Mouse (Mus musculus) stomach, embryonic 16.5 days (tissue): ENCODE results near the gene Slc45a2. TPM values are rescaled to one million over a fixed set of nuclear protein-coding genes. Genes with fewer than 3 reads are reported as not detected.

ENCODE experiments used
- ATAC-seq: fragments of 200-750 bp; cut with Nextera tagmentation; 2 replicates; pipeline ENCODE4 v1.8.0; 2017; ENCODE audit warnings: moderate number of reproducible peaks, moderate TSS enrichment; ENCODE audit not compliant: insufficient read depth, low FRiP score
- H3K27ac ChIP-seq: fragments of 300-500 bp; sonication (generic); 2 replicates; pipeline ENCODE4 v1.5.1; 2014; ENCODE audit warnings: low read length
- H3K27me3 ChIP-seq: fragments of 300-500 bp; sonication (generic); 2 replicates; pipeline ENCODE4 v1.6.1; 2014; ENCODE audit warnings: low read length, control low read depth, mixed read lengths; ENCODE audit not compliant: control insufficient read depth, insufficient read depth
- H3K36me3 ChIP-seq: fragments of 300-500 bp; sonication (generic); 2 replicates; pipeline ENCODE4 v1.6.1; 2014; ENCODE audit warnings: low read length; ENCODE audit not compliant: control insufficient read depth, insufficient read depth
- H3K4me1 ChIP-seq: fragments of 300-500 bp; sonication (generic); 2 replicates; pipeline ENCODE4 v1.6.1; 2014; ENCODE audit warnings: low read length, control low read depth, mixed read lengths; ENCODE audit not compliant: control insufficient read depth, insufficient read depth
- H3K4me2 ChIP-seq: fragments of 300-500 bp; sonication (generic); 2 replicates; pipeline ENCODE4 v1.6.1; 2014; ENCODE audit warnings: low read depth, low read length, mixed read lengths
- H3K4me3 ChIP-seq: fragments of 300-500 bp; sonication (generic); replicated peaks from 2 replicates; pipeline ENCODE4 v1.5.1; 2014; ENCODE audit warnings: mild to moderate bottlenecking, low read length
- H3K9ac ChIP-seq: fragments of 300-500 bp; sonication (generic); 2 replicates; pipeline ENCODE4 v1.6.1; 2014; ENCODE audit warnings: low read length
- H3K9me3 ChIP-seq: fragments of 300-500 bp; sonication (generic); replicated peaks from 2 replicates; pipeline ENCODE4 v1.6.1; 2016; ENCODE audit warnings: low read length, control low read depth; ENCODE audit not compliant: control insufficient read depth
- WGBS: fragments of 180-500 bp; shearing (Covaris S2); extraction: QIAGEN DNeasy Blood & Tissue Kit; methylation state at CpG from one replicate; pipeline ENCODE4 v1.1.7; 2014; 5-methylcytosine and 5-hydroxymethylcytosine counted together
- polyA plus RNA-seq: library from polyadenylated mRNA; unstranded; fragments of >200 nt; fragmentation: Nextera tagmentation; extraction: Ambion mirVana; gene quantifications from 2 replicates; pipeline ENCODE4 v1.2.1, GENCODE M21; 2015

Slc45a2 gene
- not detected in 2 replicates for polyA plus RNA-seq

DNA sequence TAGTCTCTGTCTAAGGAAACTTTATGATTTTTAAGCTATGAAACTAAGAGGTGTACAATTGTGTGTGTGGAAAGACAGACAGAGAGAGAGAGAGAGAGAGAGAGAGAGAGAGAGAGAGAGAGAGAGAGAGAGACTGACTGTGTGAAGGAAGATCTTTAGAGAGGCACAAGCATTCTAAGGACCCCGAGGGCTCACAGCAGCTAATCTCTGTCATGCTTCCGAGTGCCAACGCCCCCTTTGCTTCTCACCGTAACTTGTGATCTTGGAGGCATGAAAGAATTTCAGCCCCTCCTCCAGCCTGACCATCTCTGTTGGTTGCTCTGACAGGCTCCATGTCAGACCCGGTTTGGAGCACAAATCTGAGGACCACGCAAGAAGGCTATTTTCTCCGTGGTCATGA is at the start of gene Slc45a2:
Gene Slc45a2 (plus strand): TSS at position 301 of the 400 bp plus-strand sequence.
- Histone ChIP-seq H3K4me3 (no peak within 1 kb of the TSS), H3K27me3 (no peaks in the 10 kb centered on the region), H3K4me1 (no peaks in the 10 kb centered on the region), H3K9ac (no peak within 1 kb of the TSS), H3K9me3 (no peaks in the 10 kb centered on the region), H3K36me3 (no peaks in the 10 kb centered on the region), H3K27ac (no peak within 1 kb of the TSS), H3K4me2 (no peak within 1 kb of the TSS)
- ATAC-seq = no peak
- WGBS = 60% methylated on average over 7 of the region's 7 CpGs

DNA sequence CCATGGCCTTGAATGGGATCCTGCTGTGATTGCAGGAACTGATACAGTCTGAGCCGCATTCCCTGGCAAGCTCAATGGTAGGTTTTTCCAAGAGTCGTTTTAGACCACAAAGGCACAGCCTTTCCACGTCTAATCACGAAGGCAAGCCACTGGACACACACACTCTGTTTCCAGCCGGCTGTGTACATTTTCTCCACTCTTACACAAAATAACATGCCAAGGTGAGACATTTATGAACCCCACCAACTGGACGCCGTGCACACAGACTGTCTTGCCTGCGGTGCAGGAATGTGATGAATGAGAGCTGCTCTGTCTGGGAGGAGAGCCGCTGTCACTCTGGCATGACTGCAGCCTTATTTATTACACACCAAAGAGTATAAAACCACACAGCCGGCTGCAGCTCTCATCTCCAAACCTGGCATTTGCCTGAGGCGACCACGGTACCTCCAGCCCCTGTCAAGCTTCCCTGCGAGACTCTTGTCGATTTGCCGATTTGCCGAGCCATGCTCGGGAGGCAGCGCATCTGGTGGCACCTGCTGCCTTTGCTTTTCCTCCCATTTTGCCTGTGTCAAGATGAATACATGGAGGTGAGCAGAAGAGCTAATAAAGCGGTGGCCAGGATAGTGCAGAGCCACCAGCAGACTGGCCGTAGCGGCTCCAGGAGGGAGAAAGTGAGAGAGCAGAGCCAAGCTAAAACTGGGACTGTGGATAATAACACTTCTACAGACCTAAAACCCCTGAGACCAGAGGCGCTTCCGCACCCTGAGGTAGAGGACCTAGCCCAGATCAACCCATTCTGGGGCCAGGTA is 48.4 kb upstream of the Slc45a2 start, which contains the start of gene C1qtnf3:
Gene C1qtnf3 (plus strand): TSS at position 382 of the 809 bp plus-strand sequence.
- Histone ChIP-seq H3K9me3 (no peaks in the 10 kb centered on the region), H3K36me3 (no peaks in the 10 kb centered on the region), H3K9ac (no peak within 1 kb of the TSS), H3K27me3 (no peaks in the 10 kb centered on the region), H3K4me2 (no peak within 1 kb of the TSS), H3K27ac (no peak within 1 kb of the TSS), H3K4me1 (no peaks in the 10 kb centered on the region), H3K4me3 (no peak within 1 kb of the TSS)
- no peak for ATAC-seq
- WGBS = 58% methylated on average over 23 of the region's 23 CpGs

DNA sequence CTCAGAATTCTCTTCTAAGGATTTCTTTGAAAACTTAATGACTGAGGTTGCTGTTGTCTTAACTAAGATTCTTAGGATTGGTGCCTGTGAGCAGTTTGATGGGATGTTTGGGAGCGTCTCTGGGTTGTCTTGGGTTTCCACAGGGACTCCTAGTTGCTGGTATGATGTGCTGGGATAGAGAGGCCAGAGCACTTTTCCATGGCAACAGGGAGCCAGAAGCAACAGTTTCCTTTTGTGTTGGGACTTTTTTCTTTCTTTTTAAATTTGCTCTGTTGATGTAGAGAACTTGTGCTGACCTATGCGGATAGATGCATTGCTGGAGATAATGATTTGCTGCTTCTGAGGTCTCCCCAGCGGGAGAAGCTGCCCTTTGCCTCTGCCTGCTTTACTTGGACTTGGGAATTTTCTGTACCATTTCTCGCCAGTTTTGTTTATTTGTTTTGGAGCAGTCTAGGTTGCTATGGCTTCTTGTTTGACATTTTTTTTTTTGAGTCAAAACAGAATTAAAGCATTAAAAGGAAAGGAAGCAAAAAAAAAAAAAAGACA is 47.7 kb upstream of the Slc45a2 start:
- Histone ChIP-seq H3K4me3 (no peak overlapping the region), H3K9ac (no peak overlapping the region), H3K9me3 (no peaks in the 10 kb centered on the region), H3K27me3 (no peaks in the 10 kb centered on the region), H3K4me1 (no peaks in the 10 kb centered on the region), H3K36me3 (no peaks in the 10 kb centered on the region), H3K27ac (no peak overlapping the region), H3K4me2 (no peak overlapping the region)
- ATAC-seq = no peak
- WGBS = 51% methylated on average over 4 of the region's 4 CpGs

DNA sequence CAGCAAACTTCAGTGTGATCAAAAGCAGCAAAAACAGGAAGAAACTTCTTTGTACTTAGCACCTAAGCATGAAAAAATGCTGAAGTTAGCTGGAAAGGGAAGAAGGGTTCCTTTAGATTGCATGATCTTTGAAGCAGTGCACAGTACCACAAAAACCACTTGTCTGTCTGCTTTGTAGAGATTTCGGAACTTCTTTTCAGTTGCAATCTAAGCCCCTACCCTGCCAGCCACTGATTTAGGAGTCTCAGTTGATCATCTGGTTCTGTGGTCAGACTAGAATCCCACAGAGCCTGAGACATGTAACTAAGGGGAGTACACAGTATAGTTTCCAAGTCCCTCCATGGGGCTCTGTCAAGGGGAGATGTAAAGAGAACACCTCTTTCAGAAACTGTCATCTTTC is 47.1 kb upstream of the Slc45a2 start:
- no peak for ATAC-seq
- no peak overlapping the region for H3K9ac ChIP-seq
- H3K27ac ChIP-seq = no peak overlapping the region
- no peak overlapping the region for H3K4me3 ChIP-seq
- no peaks in the 10 kb centered on the region for H3K27me3 ChIP-seq
- H3K4me1 ChIP-seq = no peaks in the 10 kb centered on the region
- H3K4me2 ChIP-seq = no peak overlapping the region
- H3K36me3 ChIP-seq = no peaks in the 10 kb centered on the region
- WGBS = 82% methylated on average over 1 of the region's 1 CpGs
- no peaks in the 10 kb centered on the region for H3K9me3 ChIP-seq

DNA sequence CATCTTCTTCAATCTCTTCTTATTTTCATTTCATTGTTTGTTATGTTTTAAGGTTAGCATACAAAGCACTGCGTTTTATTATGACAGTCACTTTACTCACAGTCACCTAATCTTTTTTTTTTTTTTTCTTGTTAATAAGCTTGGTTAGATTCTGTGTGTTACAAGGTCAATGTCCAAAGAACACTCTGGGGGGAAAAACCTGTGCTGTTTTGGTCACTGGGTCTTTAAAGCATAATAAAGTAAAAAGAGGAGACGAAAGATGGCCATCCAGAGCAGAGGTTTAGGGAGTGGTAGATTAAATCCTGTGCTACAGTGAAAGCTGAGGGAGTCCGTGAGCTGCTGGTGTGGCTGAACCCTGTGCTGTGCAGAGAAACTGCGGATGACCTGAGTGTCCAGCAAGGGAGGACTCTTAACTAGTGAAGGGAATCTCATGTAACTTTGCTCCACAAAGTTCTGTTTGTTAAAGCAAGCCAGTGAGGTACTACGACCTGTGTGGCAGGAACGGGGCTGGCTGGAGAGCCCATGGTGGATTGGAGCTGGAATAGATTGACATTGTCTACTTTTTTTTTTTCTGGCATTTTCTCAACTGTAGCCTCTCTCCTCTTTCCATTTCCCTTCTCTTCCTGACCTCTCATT is 46.0 kb upstream of the Slc45a2 start:
- no peaks in the 10 kb centered on the region for H3K36me3 ChIP-seq
- H3K9me3 ChIP-seq = no peaks in the 10 kb centered on the region
- H3K4me2 ChIP-seq = no peak overlapping the region
- no peak overlapping the region for H3K27ac ChIP-seq
- no peak overlapping the region for H3K9ac ChIP-seq
- no peaks in the 10 kb centered on the region for H3K4me1 ChIP-seq
- WGBS = 80% methylated on average over 6 of the region's 6 CpGs
- no peak overlapping the region for H3K4me3 ChIP-seq
- H3K27me3 ChIP-seq = no peaks in the 10 kb centered on the region
- no peak for ATAC-seq

DNA sequence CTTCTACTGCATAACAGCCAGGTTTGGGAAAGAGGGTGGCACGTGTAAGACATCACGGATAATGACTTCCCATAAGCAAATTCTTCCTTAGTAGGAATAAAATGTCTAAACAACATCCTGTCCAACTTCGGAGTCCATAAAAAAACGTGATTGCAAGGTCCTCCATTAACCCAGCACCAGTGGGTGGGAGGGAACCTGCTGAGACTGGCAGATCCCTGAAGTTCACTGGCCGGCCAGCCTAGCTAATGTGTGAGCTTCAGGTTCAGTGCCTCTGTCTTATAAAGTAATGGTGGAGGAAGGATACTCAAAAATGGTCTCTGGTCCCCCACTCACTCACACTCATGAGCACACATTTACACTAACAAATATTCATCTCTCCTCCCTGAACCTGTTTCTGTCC is 45.4 kb upstream of the Slc45a2 start:
- Histone ChIP-seq H3K9ac (no peak overlapping the region), H3K36me3 (no peaks in the 10 kb centered on the region), H3K27ac (no peak overlapping the region), H3K27me3 (no peaks in the 10 kb centered on the region), H3K4me3 (no peak overlapping the region), H3K9me3 (no peaks in the 10 kb centered on the region), H3K4me2 (no peak overlapping the region), H3K4me1 (no peaks in the 10 kb centered on the region)
- ATAC-seq = no peak
- 55% methylated on average over 5 of the region's 5 CpGs for WGBS

DNA sequence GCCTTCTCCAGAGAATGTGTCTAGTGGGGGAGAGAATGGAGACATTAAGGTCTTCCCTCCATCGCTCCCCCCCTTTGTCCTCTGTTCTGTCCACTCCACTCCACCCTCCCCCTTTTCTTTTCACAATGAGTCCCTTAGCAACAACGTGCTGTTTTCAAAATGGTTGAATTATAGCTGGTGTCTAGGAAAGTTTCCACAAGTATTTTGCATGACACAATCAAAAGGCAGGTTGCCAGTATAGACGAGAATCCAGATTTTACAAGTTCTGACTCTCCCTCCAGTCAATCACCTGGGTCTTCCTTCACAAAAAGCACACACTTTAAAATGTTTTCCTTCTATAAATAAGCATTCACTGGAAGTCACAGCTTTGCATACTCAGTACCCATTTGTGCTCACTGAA is 43.8 kb upstream of the Slc45a2 start:
- Histone ChIP-seq H3K4me2 (no peak overlapping the region), H3K27ac (no peak overlapping the region), H3K4me3 (no peak overlapping the region), H3K27me3 (no peaks in the 10 kb centered on the region), H3K9ac (no peak overlapping the region), H3K36me3 (no peaks in the 10 kb centered on the region), H3K9me3 (no peaks in the 10 kb centered on the region), H3K4me1 (no peaks in the 10 kb centered on the region)
- 63% methylated on average over 3 of the region's 3 CpGs for WGBS
- ATAC-seq = no peak

DNA sequence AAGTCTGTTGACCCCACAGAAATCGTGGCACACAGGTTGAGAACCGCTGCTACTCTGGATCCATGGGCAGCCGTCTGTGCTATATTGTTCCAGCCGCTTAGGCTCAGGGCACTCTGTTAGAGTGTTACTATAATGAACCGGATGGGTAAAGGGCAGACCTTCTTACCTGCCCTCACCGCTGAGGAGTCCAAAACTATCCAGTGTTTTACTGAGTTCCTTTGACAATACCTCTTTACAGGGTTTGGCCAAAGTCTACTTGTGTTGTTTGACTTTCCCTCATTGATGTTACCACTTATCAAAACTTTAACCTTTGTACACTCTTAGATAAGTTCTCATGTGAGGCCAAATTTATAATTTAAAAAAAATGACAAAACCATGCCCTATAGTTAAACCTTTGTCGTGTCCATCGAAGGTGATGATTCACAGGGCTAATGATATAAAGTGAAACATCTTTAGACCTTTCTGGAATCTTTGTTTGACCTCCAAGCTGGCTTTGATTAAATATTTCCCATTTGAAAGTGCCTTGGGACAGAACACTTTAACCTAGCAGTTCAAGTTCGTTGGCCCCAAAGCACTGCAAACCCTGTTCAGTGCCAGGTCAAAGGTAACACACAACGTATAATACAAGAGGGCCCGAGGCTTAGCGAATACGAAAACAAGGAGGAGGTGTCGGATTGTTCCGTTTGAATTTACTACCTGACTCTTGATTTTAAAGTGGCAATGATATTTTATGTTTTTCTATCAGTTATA is 41.1 kb upstream of the Slc45a2 start:
- Histone ChIP-seq H3K4me2 (no peak overlapping the region), H3K4me3 (no peak overlapping the region), H3K27me3 (no peaks in the 10 kb centered on the region), H3K36me3 (no peaks in the 10 kb centered on the region), H3K9ac (no peak overlapping the region), H3K9me3 (no peaks in the 10 kb centered on the region), H3K27ac (no peak overlapping the region), H3K4me1 (no peaks in the 10 kb centered on the region)
- WGBS = 80% methylated on average over 15 of the region's 15 CpGs
- ATAC-seq = no peak

DNA sequence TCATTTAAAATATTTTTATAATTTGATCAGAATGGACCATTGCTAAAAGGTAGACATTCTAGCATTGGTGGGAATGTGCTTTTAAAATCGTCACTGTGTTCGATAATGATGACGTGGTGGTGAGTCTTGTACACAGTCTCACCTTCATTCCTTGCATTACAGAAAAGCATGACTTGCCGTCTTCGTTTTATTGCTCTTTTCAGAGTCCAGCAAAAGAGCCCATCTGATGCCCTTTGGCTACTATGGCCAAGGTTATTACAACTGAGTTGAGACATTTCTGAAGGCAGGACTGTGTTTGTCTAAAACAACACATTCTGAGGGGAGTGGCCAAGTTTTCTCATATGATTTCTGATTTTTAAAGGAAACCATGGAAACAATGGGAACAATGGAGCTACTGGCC is 40.3 kb upstream of the Slc45a2 start:
- ATAC-seq = no peak
- no peak overlapping the region for H3K4me3 ChIP-seq

More for the DNA sequence above, 40.3 kb upstream of the Slc45a2 start:
- no peaks in the 10 kb centered on the region for H3K4me1 ChIP-seq
- H3K36me3 ChIP-seq = no peaks in the 10 kb centered on the region
- no peak overlapping the region for H3K27ac ChIP-seq
- 91% methylated on average over 5 of the region's 5 CpGs for WGBS
- H3K27me3 ChIP-seq = no peaks in the 10 kb centered on the region
- H3K9ac ChIP-seq = no peak overlapping the region
- H3K4me2 ChIP-seq = no peak overlapping the region
- H3K9me3 ChIP-seq = no peaks in the 10 kb centered on the region
